Mouse (Mus musculus): ENCODE measurements at regions not wholly inside any gene's neighbourhood (a gene's known extent, or its start where the extent isn't known, plus 50 kb on each side); places are given as distances from the start of the nearest gene placed in this dataset.

GRCm38 (mm10) chr11:20902910-20903309 lies 72.1 kb upstream of the Lgalsl start:
- no peak overlapping the region for H3K9ac ChIP-seq (replicated peaks; ENCODE audit: low read length)

GRCm38 (mm10) chr11:20907996-20908395 lies 77.1 kb upstream of the Lgalsl start:
- Histone ChIP-seq H3K36me3 (ENCODE audit: insufficient read depth, low read length) (no peaks in the 10 kb centered on the region), H3K27ac (ENCODE audit: low read length) (no peak overlapping the region), H3K4me3 (ENCODE audit: low read length) (no peak overlapping the region), H3K27me3 (ENCODE audit: insufficient read depth, low read length) (no peaks in the 10 kb centered on the region), H3K4me2 (replicated peaks; ENCODE audit: low read depth, low read length) (no peak overlapping the region), H3K9ac (replicated peaks; ENCODE audit: low read length) (no peak overlapping the region), H3K9me3 (ENCODE audit: low read length) (no peaks in the 10 kb centered on the region), H3K4me1 (ENCODE audit: insufficient read depth, low read length) (no peaks in the 10 kb centered on the region)
- WGBS: 72% methylated on average over 3 of the region's 3 CpGs
- ATAC-seq (ENCODE audit: low FRiP score, low TSS enrichment): no peak

More at GRCm38 (mm10) chr11:20902910-20903309, 72.1 kb upstream of the Lgalsl start:
- Histone ChIP-seq H3K4me1 (ENCODE audit: insufficient read depth, low read length) (peaks cover 7% of the 10 kb centered on the region; the same call in 1 of the 2 replicates), H3K27ac (ENCODE audit: low read length) (no peak overlapping the region), H3K4me3 (ENCODE audit: low read length) (no peak overlapping the region), H3K27me3 (ENCODE audit: insufficient read depth, low read length) (no peaks in the 10 kb centered on the region), H3K4me2 (replicated peaks; ENCODE audit: low read depth, low read length) (no peak overlapping the region), H3K9me3 (ENCODE audit: low read length) (no peaks in the 10 kb centered on the region), H3K36me3 (ENCODE audit: insufficient read depth, low read length) (no peaks in the 10 kb centered on the region)
- 25% methylated on average over 8 of the region's 8 CpGs for WGBS
- ATAC-seq (ENCODE audit: low FRiP score, low TSS enrichment): peak; percentile 78

- Histone ChIP-seq H3K4me2 (replicated peaks; ENCODE audit: low read depth, low read length) (no peak overlapping the region), H3K27me3 (ENCODE audit: insufficient read depth, low read length) (no peaks in the 10 kb centered on the region), H3K27ac (ENCODE audit: low read length) (no peak overlapping the region), H3K9me3 (ENCODE audit: low read length) (no peaks in the 10 kb centered on the region), H3K9ac (replicated peaks; ENCODE audit: low read length) (no peak overlapping the region), H3K4me1 (ENCODE audit: insufficient read depth, low read length) (no peaks in the 10 kb centered on the region), H3K4me3 (ENCODE audit: low read length) (no peak overlapping the region), H3K36me3 (ENCODE audit: insufficient read depth, low read length) (no peaks in the 10 kb centered on the region)
- 66% methylated on average over 4 of the region's 4 CpGs for WGBS
- no peak for ATAC-seq (ENCODE audit: low FRiP score, low TSS enrichment)
Observed at GRCm38 (mm10) chr11:20908471-20908870, 77.6 kb upstream of the Lgalsl start.

- no peaks in the 10 kb centered on the region for H3K27me3 ChIP-seq (ENCODE audit: insufficient read depth, low read length)
- H3K27ac ChIP-seq (ENCODE audit: low read length): no peak overlapping the region
- H3K9ac ChIP-seq (replicated peaks; ENCODE audit: low read length): no peak overlapping the region
- ATAC-seq (ENCODE audit: low FRiP score, low TSS enrichment): no peak
- no peaks in the 10 kb centered on the region for H3K36me3 ChIP-seq (ENCODE audit: insufficient read depth, low read length)
- H3K4me1 ChIP-seq (ENCODE audit: insufficient read depth, low read length): peaks cover 37% of the 10 kb centered on the region
- WGBS: 86% methylated on average over 2 of the region's 2 CpGs
- H3K9me3 ChIP-seq (ENCODE audit: low read length): no peaks in the 10 kb centered on the region
- H3K4me2 ChIP-seq (replicated peaks; ENCODE audit: low read depth, low read length): no peak overlapping the region
- H3K4me3 ChIP-seq (ENCODE audit: low read length): no peak overlapping the region
Observed at GRCm38 (mm10) chr11:20913042-20913441, 82.2 kb upstream of the Lgalsl start.

GRCm38 (mm10) chr11:20913598-20914296 lies 82.9 kb upstream of the Lgalsl start:
- WGBS: 22% methylated on average over 8 of the region's 8 CpGs
- 0 out of 2 replicates have a peak overlapping the region, but pooled peaks have one; percentile 87 for H3K27ac ChIP-seq (ENCODE audit: low read length)
- H3K36me3 ChIP-seq (ENCODE audit: insufficient read depth, low read length): no peaks in the 10 kb centered on the region
- no peak; the same call in none of the 2 replicates for ATAC-seq (ENCODE audit: low FRiP score, low TSS enrichment)
- no peak overlapping the region for H3K9ac ChIP-seq (replicated peaks; ENCODE audit: low read length)
- H3K27me3 ChIP-seq (ENCODE audit: insufficient read depth, low read length): no peaks in the 10 kb centered on the region
- H3K4me2 ChIP-seq (replicated peaks; ENCODE audit: low read depth, low read length): no peak overlapping the region
- no peaks in the 10 kb centered on the region for H3K9me3 ChIP-seq (ENCODE audit: low read length)
- peaks cover 41% of the 10 kb centered on the region for H3K4me1 ChIP-seq (ENCODE audit: insufficient read depth, low read length)
- H3K4me3 ChIP-seq (ENCODE audit: low read length): no peak overlapping the region

GRCm38 (mm10) chr11:20914297-20914997 lies 83.6 kb upstream of the Lgalsl start:
- Histone ChIP-seq H3K36me3 (ENCODE audit: insufficient read depth, low read length) (no peaks in the 10 kb centered on the region), H3K27me3 (ENCODE audit: insufficient read depth, low read length) (no peaks in the 10 kb centered on the region), H3K4me2 (replicated peaks; ENCODE audit: low read depth, low read length) (no peak overlapping the region; the same call in 1 of the 2 replicates), H3K4me1 (ENCODE audit: insufficient read depth, low read length) (peaks cover 41% of the 10 kb centered on the region), H3K27ac (ENCODE audit: low read length) (peak overlapping the region; percentile 87), H3K4me3 (ENCODE audit: low read length) (no peak overlapping the region), H3K9me3 (ENCODE audit: low read length) (no peaks in the 10 kb centered on the region), H3K9ac (replicated peaks; ENCODE audit: low read length) (no peak overlapping the region)
- peak; percentile 36 for ATAC-seq (ENCODE audit: low FRiP score, low TSS enrichment)
- 55% methylated on average over 12 of the region's 12 CpGs for WGBS

GRCm38 (mm10) chr11:20915182-20915602 lies 84.3 kb upstream of the Lgalsl start:
- H3K4me2 ChIP-seq (replicated peaks; ENCODE audit: low read depth, low read length): no peak overlapping the region; the same call in 1 of the 2 replicates
- peak; percentile 84 for ATAC-seq (ENCODE audit: low FRiP score, low TSS enrichment)
- no peak overlapping the region for H3K4me3 ChIP-seq (ENCODE audit: low read length)
- H3K9ac ChIP-seq (replicated peaks; ENCODE audit: low read length): no peak overlapping the region
- no peaks in the 10 kb centered on the region for H3K9me3 ChIP-seq (ENCODE audit: low read length)
- no peaks in the 10 kb centered on the region for H3K36me3 ChIP-seq (ENCODE audit: insufficient read depth, low read length)
- no peaks in the 10 kb centered on the region for H3K27me3 ChIP-seq (ENCODE audit: insufficient read depth, low read length)
- H3K27ac ChIP-seq (ENCODE audit: low read length): peak overlapping the region; percentile 87
- WGBS: 18% methylated on average over 8 of the region's 8 CpGs
- H3K4me1 ChIP-seq (ENCODE audit: insufficient read depth, low read length): peaks cover 41% of the 10 kb centered on the region

GRCm38 (mm10) chr11:20915687-20916432 lies 85.0 kb upstream of the Lgalsl start:
- Histone ChIP-seq H3K4me3 (ENCODE audit: low read length) (no peak overlapping the region), H3K36me3 (ENCODE audit: insufficient read depth, low read length) (no peaks in the 10 kb centered on the region), H3K9ac (replicated peaks; ENCODE audit: low read length) (no peak overlapping the region), H3K4me1 (ENCODE audit: insufficient read depth, low read length) (peaks cover 41% of the 10 kb centered on the region), H3K27ac (ENCODE audit: low read length) (peak overlapping the region; percentile 87), H3K4me2 (replicated peaks; ENCODE audit: low read depth, low read length) (no peak overlapping the region), H3K27me3 (ENCODE audit: insufficient read depth, low read length) (no peaks in the 10 kb centered on the region), H3K9me3 (ENCODE audit: low read length) (no peaks in the 10 kb centered on the region)
- ATAC-seq (ENCODE audit: low FRiP score, low TSS enrichment): no peak
- 55% methylated on average over 7 of the region's 7 CpGs for WGBS

- Histone ChIP-seq H3K27me3 (ENCODE audit: insufficient read depth, low read length) (no peaks in the 10 kb centered on the region), H3K4me3 (ENCODE audit: low read length) (no peak overlapping the region), H3K27ac (ENCODE audit: low read length) (peak overlapping the region; percentile 87; the same call in 1 of the 2 replicates), H3K9me3 (ENCODE audit: low read length) (no peaks in the 10 kb centered on the region), H3K4me2 (replicated peaks; ENCODE audit: low read depth, low read length) (no peak overlapping the region), H3K36me3 (ENCODE audit: insufficient read depth, low read length) (no peaks in the 10 kb centered on the region), H3K9ac (replicated peaks; ENCODE audit: low read length) (no peak overlapping the region), H3K4me1 (ENCODE audit: insufficient read depth, low read length) (peaks cover 41% of the 10 kb centered on the region)
- ATAC-seq (ENCODE audit: low FRiP score, low TSS enrichment): no peak
- WGBS: 34% methylated on average over 6 of the region's 6 CpGs
Observed at GRCm38 (mm10) chr11:20916473-20916911, 85.6 kb upstream of the Lgalsl start.
